Mouse (Mus musculus) lung, adult 2 months (tissue): ENCODE measurements around the gene Hsd17b14.

ENCODE experiments used
- CTCF ChIP-seq: fragments of 200-500 bp; IDR thresholded peaks from 2 replicates; pipeline ENCODE4 v1.5.1; 2011; ENCODE audit warnings: mild to moderate bottlenecking, low read length, control low read depth; ENCODE audit not compliant: insufficient read depth
- POLR2A ChIP-seq: fragments of 200-500 bp; IDR thresholded peaks from 2 replicates; pipeline ENCODE4 v1.6.1; 2011; ENCODE audit warnings: low read depth, mild to moderate bottlenecking, control low read depth, low read length, borderline replicate concordance; ENCODE audit errors: extremely low read depth

- TF ChIP-seq POLR2A = peak; percentile 31; the same call in 1 of the 2 replicates
- TF ChIP-seq CTCF = peak; percentile 91
These were observed 34.5 kb downstream of the Hsd17b14 start for GRCm38 (mm10) chr7:45589173-45589572.
